Mouse (Mus musculus): ENCODE measurements at regions not wholly inside any gene's neighbourhood (a gene's known extent, or its start where the extent isn't known, plus 50 kb on each side); places are given as distances from the start of the nearest gene placed in this dataset.

DNA sequence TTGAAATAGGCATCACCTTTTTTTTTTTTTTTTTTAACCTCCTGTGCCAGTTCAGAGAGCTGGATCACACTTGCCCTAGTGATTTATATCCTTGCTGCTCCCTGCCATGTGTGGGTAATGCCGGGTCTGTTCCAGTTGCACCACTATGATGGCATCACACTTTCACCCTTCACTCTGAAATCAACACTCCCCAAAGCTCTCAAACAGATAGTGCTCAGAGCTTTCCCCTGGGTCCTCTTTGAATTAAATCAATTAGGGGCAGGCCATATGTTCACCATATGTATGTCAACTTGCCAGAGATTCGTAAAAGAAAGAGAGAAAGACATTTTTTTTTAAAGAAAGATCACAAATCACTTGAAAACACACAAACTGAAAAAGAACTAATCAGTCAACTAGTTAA lies 236.8 kb downstream of the Ndfip2 start:
- no peak for DNase-seq

DNA sequence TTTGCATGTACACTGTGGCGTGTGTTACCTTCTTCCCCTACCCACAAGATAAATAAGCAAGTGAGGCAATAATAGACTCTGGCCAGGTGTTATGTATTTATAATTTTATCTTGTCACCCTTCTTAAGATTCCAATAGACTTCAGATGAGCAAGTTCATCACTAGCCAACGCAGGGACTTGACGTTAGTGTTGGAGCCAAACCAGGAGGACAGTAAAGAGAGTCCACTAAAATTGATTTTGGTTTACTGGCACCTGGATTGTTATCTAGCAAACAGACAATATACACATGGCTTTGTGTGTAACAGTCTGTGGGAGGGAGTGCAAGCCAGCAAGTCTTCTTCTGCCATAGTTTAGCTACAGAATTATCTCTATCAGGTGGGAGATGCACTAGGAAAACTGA lies 236.0 kb downstream of the Ndfip2 start:
- no peak for DNase-seq

DNA sequence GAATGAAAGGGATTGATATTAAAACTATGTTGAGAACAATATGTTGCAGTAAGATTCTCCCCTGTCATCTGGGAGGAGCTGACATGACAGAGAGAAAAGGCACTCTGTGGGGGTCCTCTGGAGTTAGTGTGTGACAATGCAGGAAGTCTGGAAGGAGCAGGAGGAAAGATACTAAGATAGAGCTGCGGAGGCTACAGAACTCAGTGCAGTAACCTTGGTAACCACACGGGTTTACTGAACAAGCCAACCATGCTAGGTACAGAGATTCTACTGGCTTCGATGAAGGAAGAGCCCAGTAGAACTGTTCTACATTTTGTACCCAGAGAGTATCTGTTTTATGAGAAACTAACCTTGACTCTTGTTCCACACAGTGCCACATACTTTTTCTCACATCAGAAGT lies 231.8 kb downstream of the Ndfip2 start:
- no peak for DNase-seq

DNA sequence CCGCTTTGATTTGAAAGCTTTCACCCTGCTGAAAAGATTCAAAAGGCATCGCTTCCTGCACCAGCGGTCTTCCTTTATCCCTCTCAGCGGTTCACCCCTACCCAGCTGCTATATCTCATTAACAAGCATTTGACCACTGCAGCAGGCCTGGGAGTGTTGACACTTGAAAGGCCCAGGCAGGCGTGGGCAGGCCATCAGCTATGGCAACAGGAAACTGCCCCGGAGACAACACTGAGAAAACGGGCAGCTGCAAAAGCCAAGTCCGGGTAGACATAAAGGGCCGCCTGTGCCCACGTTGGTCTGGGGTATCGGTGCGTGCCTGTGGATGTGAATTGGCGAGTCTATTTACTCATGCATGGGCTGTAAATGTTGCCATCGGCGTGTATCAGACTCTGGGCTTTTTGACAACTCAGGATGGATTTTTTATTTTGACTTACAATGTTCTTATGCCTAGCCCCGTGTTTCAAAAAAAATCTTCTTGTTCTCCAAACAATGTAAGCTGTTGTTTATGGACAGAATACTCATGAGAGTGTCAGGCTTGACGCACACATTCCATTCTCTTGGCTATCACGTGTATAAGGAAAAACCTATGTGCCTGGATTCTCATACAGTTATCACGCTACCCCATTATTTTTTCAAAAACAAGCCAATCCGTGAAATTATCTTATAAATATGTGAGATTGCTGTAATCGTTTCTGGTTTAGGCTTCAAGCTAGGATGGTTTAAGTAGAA lies 225.1 kb downstream of the Ndfip2 start:
- DNase-seq: no peak

DNA sequence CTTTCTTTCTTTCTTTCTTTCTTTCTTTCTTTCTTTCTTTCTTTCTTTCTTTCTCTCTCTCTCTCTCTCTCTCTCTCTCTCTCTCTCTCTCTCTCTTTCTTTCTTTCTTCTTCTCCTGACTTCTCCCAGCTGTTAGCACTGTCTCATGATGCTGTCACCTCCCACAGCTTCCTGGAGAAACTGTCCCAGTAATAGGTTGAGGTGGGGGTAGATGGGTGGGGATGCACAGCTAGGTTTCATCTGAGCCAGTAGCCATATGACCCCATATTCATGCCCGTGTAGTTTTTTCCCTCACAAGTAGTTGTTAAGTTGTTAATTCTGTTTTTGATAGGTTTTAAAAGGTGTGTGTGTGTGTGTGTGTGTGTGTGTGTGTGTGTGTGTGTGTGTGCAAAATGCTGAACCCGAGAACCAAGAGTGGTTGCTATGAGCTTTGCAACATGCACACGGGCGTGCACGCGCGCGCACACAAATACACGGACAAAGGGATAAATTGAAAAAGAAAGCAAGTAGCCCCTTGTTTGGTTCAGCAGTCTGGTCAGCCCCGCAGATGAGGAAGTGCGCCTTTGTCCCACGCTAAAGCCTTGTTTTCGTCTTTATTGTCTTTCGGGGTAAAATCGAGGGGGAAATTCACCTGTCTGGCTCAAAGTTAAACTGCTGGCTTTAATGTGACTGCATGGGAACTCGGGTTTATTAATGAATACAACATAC lies 224.4 kb downstream of the Ndfip2 start:
- DNase-seq: no peak

DNA sequence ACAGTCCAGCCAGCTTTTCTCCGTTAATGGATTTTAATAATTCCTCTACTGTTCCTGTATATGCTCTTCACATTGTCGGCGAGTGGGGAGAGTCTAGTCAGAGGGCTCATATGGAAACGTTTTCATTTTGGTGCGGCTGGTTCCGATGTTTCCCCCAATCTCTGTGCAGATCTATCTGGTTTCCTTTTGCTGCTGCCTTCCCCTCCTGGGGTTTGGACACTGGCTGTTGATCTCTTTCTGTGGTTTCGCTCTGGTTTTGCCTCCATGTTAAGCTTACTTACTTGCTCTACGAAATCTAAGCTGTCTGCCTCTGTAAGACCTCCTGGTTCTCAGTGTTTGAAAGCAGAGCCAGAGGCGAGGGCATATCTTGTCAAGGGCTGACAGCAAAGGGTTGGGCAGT lies 221.7 kb downstream of the Ndfip2 start:
- no peak for DNase-seq

DNA sequence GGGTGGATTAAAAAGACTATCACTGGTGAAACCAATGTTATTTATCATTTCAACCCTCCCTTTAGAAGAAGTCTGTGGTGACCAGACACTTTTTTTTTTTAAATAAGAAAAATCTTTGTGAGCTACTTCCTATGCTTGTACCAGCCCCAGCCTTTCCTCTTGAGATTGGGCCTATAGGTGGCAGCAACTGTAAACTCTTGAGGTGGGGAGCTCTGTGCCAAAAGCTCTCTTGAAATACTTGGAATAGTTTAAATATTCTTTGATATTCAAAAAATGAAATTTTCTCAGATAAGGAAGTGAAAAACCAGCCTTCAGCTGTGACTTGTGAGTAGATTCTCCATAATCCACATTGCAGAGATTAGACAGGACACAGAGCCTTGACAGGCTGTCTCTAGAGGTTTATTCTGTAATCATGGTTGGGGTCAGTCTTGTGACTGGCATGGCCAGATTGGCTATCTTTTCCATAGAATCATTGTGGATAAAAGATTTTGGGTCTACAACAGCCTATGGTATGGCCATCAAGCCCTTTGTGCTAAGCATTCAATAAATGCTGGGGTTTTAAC lies 216.7 kb downstream of the Ndfip2 start:
- peak; percentile 49 for DNase-seq

DNA sequence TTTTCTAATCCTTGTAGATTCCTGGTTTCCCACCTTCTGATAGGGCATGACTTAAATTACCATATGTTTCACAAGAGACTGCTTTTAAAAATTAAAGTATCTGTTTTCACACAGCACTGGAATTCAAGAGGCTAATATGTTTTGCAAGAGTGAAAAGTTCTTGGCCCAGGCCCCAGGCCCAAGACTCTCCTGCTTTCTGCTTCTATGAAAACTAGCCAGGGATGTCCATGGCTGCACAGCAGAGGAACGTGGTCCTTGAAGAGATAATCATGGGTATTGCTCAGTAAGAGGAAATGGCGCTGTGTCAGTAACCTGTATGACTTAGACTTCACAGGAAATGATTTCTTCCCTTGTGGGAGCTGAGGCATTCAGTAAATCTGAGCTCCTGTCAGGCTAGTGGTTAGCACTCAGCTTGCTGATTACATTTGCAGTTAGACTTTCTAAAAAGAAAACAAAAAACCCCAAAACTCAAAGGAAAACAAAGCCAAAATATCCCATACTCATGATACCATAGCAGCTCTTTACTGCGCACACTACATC lies 190.6 kb downstream of the Ndfip2 start:
- DNase-seq: no peak

DNA sequence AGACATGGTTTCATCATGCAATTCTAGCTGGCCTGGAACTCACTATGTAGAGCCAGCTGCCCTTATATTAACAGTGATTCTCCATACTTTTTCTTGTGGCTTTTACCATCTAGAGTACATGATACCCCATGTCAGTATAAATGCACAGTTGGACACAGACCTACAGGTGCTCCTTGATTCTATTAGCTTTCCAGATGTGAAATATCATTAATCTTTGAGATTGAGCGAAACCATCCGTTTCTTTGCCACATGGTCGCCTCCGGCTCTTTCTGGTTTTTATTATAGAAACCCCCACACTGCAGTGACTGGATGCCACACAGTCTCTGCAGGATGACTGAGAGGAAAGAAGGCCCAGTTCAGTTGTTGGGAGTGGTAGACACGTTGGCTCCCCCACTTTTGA lies 188.7 kb downstream of the Ndfip2 start:
- no peak for DNase-seq

DNA sequence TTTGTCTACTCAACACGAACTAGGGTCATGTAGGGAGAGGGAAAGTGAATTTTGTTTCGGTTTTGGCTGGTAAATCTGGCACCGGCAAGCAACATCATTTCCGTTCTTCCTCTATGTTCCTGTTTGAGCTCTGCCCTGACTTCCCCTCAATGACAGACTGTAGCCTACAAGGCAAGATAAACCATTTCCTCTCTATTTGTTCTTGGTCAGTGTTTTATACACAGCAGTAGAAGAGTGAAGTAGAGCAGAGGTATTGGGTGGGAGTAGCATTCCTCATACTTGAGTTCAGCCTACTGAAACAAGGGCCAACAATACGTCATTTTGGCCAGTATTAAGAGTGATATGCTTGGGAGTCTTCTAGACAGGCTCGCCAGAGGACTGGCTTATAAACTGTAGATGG lies 177.0 kb downstream of the Ndfip2 start:
- no peak for DNase-seq

DNA sequence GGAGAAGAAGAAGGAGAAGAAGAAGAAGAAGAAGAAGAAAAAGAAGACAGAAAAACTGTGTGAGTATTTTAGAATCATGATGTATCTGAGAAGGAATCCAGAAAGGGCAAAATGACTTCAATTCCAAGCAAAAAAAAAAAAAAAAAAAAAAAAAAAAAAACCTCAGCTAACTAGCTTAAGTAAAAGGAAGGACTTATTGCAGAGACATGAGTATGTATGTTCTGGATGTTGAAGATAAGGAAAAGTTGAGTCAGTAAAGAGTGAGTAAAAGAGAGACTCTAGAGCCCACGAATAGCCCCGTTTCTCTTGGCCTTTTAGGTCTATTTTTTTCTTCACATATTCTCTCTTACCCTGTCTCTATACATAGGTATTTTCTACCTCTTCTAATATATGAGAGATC lies 175.1 kb downstream of the Ndfip2 start:
- no peak for DNase-seq

DNA sequence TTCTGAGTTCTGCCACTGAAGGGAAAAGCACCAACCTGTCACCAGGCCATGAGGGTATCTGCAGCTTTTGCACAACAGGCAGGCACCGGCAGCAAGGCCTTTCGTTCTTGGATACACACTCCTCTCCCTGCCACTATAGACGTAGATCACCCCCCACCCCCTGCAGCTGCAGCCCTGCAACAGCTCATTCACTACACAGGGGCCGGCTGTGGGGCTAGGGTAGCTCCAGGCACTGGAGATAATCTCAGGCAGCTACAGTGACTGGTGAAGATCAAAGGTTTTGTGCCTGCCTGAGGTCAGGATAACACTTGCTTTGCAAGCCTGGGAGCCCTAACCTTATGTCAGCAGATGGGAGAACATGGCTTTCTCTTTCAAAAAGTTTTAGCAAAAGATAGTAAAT lies 174.3 kb downstream of the Ndfip2 start:
- DNase-seq: no peak

DNA sequence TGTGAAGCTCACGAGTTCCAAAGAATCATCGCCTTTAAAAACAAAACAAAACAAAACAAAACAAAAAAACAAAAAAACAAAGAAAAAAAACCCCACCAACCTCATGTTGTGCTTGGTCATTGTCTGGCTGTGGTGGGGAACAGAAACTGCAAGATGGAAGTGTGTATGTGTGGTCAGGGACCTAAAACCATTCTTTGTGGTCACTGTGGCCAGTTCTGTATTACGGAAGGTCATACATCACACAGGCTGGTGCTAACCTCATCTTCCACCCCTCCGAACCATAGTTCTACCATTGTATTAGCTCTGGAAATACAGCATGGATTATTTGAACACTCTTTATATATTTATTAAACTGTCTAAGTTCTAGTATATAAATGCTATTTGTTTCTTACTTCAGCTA lies 173.2 kb downstream of the Ndfip2 start:
- DNase-seq: no peak

DNA sequence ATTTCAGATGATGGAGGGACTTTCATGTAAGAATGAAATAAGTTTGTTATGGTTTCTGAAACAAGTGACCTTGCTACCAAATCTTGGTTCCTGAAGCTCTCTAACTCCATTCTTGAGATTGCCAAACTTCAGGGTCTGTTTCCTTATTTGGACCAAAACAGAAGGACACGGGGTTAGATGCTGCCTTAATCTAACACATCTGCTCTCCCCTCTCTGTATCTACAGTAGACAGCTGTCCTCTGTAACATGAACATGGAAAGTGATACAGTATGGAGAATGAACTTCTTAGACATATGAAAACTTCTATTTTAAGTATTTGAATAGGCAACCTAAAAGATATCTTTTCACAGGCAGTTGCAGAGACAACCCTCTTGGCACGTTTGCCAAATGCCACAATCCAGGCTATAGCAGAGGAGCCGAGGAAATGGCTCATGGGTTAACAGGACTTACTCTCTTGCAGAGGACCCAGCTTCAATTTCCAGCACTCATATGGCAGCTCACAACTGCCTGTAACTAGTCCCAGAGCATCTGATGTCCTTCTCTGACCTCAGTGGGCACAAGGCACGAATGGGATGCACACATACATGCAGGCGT lies 171.4 kb downstream of the Ndfip2 start:
- no peak for DNase-seq

DNA sequence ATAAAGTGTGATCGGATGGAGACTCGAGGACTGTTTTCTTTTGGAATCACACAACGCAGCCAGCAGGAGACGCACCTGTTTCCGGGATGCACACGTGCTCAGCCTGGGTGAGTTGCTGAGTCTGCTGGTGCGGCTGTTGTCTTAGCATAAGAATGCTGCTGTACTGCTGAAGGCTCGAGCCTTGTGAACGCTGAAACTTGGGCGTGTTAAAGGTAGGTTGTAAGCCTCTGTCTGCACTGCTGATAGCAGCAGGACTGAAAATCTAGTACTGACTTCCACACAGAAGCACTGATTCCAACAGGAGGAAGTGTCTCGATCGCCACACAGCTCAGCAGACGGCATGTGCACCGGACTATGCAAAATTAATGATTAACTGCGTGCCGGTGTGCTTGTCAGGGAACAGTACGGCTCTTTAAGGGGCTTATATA lies 169.1 kb downstream of the Ndfip2 start:
- peak; percentile 23 for DNase-seq

DNA sequence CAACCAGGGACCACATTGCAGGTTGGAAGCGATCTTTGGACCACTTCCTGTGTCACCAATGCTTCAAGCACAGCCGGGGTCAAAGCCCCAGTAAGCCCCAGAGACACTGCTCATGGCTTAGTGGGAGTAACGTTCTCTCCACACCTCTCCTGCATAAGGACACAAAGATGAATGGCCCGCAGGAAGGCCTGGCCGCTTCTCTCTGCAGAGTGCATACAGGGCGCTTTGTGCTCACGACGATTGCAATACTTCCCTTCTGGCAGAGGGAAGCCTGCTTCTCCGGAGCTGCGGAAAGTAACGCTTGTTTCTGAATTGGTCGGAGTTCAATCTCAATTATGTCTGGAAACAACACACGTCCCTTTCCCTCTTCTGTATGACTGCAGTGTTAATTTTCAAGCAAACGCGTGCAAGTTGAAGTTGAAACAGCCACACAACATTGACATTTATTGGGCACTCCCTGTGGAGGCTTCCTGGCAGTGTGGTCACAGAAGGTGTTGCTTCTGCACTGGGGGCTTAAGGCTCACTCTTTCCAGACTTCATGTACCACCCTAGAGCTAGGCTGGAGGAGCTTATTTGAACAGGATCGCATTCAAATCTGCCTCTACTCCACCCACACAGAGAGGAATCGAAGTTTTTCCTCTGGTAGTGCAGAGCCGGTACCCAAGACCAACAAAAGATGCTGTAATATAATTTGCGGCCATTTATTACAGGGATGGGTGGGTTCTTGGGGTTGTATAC lies 168.4 kb downstream of the Ndfip2 start:
- DNase-seq: no peak

DNA sequence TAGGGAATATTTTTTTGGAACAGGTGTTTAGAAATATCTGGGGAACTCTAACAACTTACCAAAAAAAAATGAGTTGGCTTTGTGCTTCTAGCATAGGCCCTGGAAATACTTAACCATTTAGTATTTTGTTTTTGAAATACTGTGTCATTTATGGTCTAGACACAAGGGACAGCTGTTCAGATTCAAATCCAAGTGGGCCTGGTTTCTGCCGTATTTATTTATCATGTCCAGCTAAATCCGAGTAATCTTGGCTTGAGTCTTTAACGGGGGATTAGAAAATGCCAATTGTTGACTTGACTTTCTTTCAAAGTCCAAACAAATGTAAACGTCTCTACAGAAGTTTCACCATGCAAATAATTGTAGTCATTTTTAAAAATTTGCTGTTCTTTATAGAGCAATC lies 159.6 kb downstream of the Ndfip2 start:
- DNase-seq: no peak

DNA sequence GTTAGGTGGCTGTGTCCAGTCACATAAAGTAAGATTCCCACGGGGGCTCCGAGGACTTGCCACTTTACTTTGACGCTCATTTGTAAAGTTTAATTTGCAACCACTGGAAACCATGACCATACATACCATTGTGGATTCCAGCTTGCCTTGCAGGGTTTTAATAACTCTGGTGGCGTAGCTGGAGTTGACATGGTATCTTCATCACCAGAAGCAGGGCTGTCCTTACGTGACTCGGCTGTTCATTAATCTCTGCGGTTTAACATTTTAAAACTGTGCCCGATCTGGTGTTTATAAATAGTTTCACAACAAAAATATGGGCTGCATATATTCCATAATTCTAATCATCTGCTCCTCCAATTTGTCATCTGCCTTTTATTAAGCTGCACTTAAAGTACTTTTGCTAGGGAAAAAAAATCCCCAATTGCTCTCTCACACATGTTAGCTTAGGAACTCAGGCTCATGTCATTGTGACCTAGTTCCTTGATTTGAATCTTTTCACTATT lies 159.1 kb downstream of the Ndfip2 start:
- no peak for DNase-seq

DNA sequence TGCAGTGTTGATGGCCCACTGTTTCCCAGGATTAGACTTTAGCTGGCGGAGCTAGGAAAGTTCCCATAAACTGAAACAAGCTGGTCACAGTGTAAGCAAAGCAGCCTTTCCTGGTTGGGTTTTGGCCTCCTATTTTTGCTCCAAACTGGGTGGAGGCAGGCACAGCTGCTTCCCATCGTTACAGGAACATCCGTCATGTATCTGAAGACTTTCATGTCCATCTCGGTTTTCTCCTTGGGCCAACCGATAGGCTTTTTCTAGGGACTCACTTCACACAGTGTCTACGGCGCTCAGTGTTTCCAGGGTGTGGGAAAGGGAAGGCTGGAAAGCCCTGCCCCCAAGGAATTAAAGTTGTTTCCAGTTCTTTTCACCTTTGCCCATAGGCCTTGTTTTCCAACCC lies 158.6 kb downstream of the Ndfip2 start:
- no peak for DNase-seq

DNA sequence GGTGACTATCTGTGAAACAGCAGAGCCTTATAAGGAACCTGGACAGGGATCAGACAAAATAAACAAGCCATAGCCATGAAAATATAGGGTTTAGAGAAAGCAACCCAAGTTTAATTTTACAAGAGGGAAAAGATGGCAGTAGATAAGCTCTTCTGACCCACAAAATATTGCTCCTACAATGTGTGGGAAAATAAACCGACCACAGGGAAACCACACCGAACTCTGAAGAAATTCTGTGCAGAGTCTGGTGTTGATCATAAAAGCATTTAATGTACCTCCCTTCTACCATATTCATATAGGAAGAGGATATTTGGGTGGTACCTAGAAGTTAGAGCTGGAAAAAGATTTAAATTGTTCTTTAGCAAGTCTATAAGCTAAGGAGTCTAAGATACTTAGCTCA lies 146.3 kb downstream of the Ndfip2 start:
- no peak for DNase-seq

DNA sequence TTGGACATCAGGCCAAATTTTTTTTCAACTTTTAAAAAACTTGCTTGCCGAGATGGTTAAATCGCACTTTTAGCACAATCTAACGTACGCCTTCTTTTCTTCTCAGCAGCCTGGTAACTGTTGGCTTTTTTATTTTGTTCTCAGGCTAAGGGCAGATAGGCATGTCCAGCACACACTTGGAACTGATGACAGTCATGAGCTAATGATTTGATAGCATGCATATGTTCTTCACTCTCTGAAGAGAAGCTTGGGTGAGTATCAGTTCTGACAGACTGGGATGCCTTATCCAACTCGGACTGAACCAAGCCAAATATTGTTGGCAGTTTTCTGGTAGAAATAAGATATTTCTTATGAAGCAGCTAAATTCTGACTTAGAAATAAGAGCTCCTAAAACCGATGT lies 145.9 kb downstream of the Ndfip2 start:
- no peak for DNase-seq

DNA sequence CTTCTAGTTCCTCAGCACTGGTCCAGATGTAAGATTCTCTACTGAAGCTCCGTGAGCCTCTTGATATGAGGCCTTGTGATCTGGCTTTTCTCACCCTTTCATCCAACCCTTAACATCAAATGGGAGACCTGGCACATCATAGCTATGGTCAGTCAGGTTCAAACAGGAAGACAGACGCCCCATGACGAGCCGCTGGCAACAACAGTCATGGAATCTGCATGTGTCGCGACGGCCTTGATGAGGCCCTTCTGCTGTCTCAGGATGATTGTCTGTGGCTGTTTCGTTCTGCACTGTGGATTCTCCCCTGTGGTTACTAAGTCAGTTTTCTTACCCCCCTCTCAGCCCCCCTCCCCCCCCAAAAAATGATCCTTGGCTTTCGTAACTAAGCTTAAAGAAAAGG lies 144.9 kb downstream of the Ndfip2 start:
- no peak for DNase-seq

DNA sequence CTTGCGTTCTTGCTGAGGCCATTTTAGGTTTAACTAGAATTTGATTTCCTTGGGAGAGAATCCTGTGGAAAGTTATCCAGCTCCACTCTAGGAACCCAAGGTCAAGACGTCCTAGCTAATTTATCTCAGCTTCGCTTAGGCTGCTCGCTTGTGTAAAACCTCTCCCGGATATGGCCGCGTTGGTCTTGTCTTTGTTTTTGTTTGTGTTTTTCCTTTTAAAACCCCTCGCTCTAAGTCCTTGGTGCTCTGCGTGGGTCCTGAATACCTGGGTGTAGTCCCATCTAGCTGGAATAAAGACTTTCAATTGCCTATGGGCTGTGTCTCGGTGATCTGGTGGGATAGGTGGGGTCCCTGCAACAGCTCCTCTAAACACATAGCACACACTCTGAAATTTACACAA lies 144.2 kb downstream of the Ndfip2 start:
- DNase-seq: no peak
